Mouse (Mus musculus) Patski (cell line): Measurements from ENCODE around the gene Il18. TPM values are rescaled to one million over a fixed set of nuclear protein-coding genes. Genes with fewer than 3 reads are reported as not detected.

Experiments used
- ATAC-seq: fragments of 100-300 bp; one replicate; pipeline ENCODE4 v1.8.0; 2021
- CTCF ChIA-PET: fragments of 350-600 bp; sonication (Branson Sonifier 250); formaldehyde crosslinking; loops from one replicate; lab custom pipeline; 2022; ENCODE audit warnings: inconsistent platforms; lab: Charles Lee
- POLR2A ChIA-PET: fragments of 350-600 bp; sonication (Branson Sonifier 250); formaldehyde crosslinking; loops from one replicate; lab custom pipeline; 2022; ENCODE audit warnings: antibody characterized with exemption, inconsistent platforms; lab: Charles Lee
- DNase-seq: peaks from one replicate; pipeline ENCODE4 v3.0.0-alpha.2; 2011; ENCODE audit warnings: low read depth, low spot score
- H3K27me3 ChIP-seq: fragments of 371-371 bp; one replicate; pipeline ENCODE4 v1.5.1; 2021
- CTCF ChIP-seq: fragments of 100-300 bp; IDR thresholded peaks from one replicate; pipeline ENCODE4 v1.5.1; 2021
- in situ Hi-C: fragments of 300-500 bp; cut with MboI; formaldehyde crosslinking; loops from 3 replicates; pipeline ENCODE4 v1.11.1; 2018; ENCODE audit warnings: low pct_unique_long_range_greater_than_20kb, mixed read lengths
- polyA plus RNA-seq: library from polyadenylated mRNA; unstranded; gene quantifications from one replicate; pipeline ENCODE4 v1.2.3, GENCODE M21; 2021

Il18 gene
- polyA plus RNA-seq, 1 experiment from 2014 or later = 3.6 TPM

DNA sequence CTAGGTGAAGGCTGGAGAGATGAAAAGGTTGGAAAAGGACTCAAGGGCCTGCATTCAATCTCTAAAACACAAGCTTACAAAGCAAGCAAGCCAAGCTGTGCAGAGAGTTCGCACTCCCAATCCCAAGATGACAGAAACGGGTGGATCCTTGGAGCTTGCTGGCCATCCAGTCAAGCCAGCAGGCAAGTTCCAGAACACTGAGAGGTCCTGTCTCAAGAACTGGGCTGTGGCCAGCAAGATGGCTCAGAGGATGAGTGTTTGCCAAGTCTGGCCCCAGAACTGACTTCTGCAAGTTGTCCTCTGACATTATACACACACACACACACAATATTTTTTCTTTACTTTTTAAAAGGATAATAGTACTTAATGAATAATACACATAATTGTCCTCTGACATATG, 13.3 kb downstream of the Il18 start:
- no peaks in the 10 kb centered on the region for H3K27me3 ChIP-seq
- POLR2A ChIA-PET = no interaction called here
- TF ChIP-seq CTCF = no peak
- DNase-seq = no peak
- no peak for ATAC-seq
- in situ Hi-C loops = no loop called here
- CTCF ChIA-PET = interaction anchor here (2.9 kb wide), 1 partner anchor 31 kb away, joined by 9 read pairs; no protein-coding TSS in a partner anchor

- no peaks in the 10 kb centered on the region for H3K27me3 ChIP-seq
- no peak for TF ChIP-seq CTCF
- ChIA-PET POLR2A (interaction anchor here (0.7 kb wide), 1 partner anchor 22 kb away, joined by 3 read pairs; no protein-coding TSS in a partner anchor), CTCF (interaction anchor here (1.3 kb wide), 1 partner anchor 41 kb away, joined by 3 read pairs; no protein-coding TSS in a partner anchor)
- in situ Hi-C loops = no loop called here
- ATAC-seq (peak; percentile 88), DNase-seq (no peak)
Observed at GRCm38 (mm10) chr9:50569599-50570525, 15.2 kb downstream of the Il18 start.

DNA sequence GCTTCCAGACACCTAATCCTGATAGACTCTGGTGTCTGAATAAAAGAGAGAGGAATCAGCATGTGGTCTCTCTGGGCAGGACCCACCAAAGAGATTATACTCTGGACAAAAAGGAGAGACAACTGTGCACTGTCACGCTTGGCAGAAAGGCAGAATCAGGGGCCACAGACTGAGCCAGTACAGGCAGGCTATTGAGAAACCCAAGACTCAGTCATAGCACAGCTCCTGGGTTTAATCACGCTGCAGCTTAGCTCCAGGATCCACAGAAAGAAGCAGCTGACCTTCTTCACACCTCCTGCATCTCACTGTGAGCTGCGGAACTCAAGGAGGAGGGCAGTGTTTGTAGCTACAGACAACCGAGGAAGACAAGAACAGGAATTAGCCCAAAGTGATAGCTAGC, 25.7 kb downstream of the Il18 start:
- CTCF ChIA-PET = interaction anchor here (1.0 kb wide), 1 partner anchor 12 kb away, joined by 4 read pairs; no protein-coding TSS in a partner anchor

GRCm38 (mm10) chr9:50585145-50585818, 30.7 kb downstream of the Il18 start:
- TF ChIP-seq CTCF = no peak
- CTCF ChIA-PET = interaction anchor here (1.3 to 2.8 kb wide), 2 partner anchors 9 to 10 kb away, joined by 4 to 15 read pairs; no protein-coding TSS in a partner anchor
- POLR2A ChIA-PET = no interaction called here
- in situ Hi-C loops = no loop called here
- DNase-seq = no peak
- H3K27me3 ChIP-seq = no peaks in the 10 kb centered on the region
- ATAC-seq = no peak

More for the DNA sequence above, 25.7 kb downstream of the Il18 start:
- ATAC-seq (peak; percentile 80), DNase-seq (peak; percentile 57)
- TF ChIP-seq CTCF = no peak
- POLR2A ChIA-PET = interaction anchor here (0.6 kb wide), 1 partner anchor 18 kb away, joined by 3 read pairs; no protein-coding TSS in a partner anchor
- in situ Hi-C loops = no loop called here
- no peaks in the 10 kb centered on the region for H3K27me3 ChIP-seq

DNA sequence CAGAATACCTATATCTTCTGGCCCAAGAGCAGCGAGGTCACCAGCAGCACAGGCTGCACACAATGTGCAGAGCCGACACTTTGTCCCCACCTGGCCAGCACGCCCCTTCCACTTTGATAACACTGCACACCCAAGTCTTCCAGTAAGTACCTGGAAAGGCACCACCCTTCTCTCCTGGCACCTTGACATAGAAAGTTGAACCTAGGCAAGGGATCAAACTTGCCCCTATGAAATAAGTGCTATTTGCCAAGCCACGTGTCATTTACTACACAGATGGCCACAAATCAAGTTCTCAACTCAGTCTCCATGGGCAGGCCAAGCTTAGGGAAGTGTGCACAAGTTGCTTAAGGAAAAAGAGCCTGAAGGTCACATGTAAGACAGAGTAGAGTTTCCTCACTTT, 32.3 kb downstream of the Il18 start:
- POLR2A ChIA-PET = no interaction called here
- TF ChIP-seq CTCF = no peak
- ATAC-seq = no peak
- CTCF ChIA-PET = interaction anchor here (2.8 kb wide), 1 partner anchor 8 kb away, joined by 15 read pairs; no protein-coding TSS in a partner anchor
- H3K27me3 ChIP-seq = no peaks in the 10 kb centered on the region
- in situ Hi-C loops = no loop called here
- no peak for DNase-seq

- peak; percentile 75 for DNase-seq
- CTCF ChIA-PET = no interaction called here
- ATAC-seq = peak; percentile 86
- POLR2A ChIA-PET = interaction anchor here (0.8 to 1.2 kb wide), 3 partner anchors 12 to 63 kb away, joined by 3 read pairs; partner anchors contain the start of genes Pts, Sdhd and Timm8b
- no peaks in the 10 kb centered on the region for H3K27me3 ChIP-seq
- in situ Hi-C loops = no loop called here
- no peak for TF ChIP-seq CTCF
Observed at GRCm38 (mm10) chr9:50590856-50591518, 36.4 kb downstream of the Il18 start.

GRCm38 (mm10) chr9:50592955-50593354, 38.3 kb downstream of the Il18 start:
- no peak for DNase-seq
- ChIA-PET POLR2A (interaction anchor here (0.7 to 1.2 kb wide), 2 partner anchors 64 to 1346 kb away, joined by 4 to 9 read pairs; partner anchors contain the start of gene Pts), CTCF (interaction anchor here (0.8 to 3.9 kb wide), 3 partner anchors 9 to 65 kb away, joined by 4 to 13 read pairs (median 7); partner anchors contain the start of gene Pts)
- H3K27me3 ChIP-seq = no peaks in the 10 kb centered on the region
- no peak for ATAC-seq
- TF ChIP-seq CTCF = no peak
- in situ Hi-C loops = no loop called here

GRCm38 (mm10) chr9:50593544-50593943, 38.9 kb downstream of the Il18 start:
- POLR2A ChIA-PET = interaction anchor here (1.2 kb wide), 1 partner anchor 65 kb away, joined by 4 read pairs; the partner anchor contains the start of gene Pts
- peak; percentile 83 for TF ChIP-seq CTCF
- ATAC-seq (no peak), DNase-seq (no peak)
- in situ Hi-C loops = no loop called here
- H3K27me3 ChIP-seq = no peaks in the 10 kb centered on the region
- CTCF ChIA-PET = interaction anchor here (0.8 to 3.9 kb wide), 8 partner anchors 8 to 141 kb away, joined by 3 to 15 read pairs (median 8); partner anchors contain the start of genes Pts, Sdhd and Timm8b

DNA sequence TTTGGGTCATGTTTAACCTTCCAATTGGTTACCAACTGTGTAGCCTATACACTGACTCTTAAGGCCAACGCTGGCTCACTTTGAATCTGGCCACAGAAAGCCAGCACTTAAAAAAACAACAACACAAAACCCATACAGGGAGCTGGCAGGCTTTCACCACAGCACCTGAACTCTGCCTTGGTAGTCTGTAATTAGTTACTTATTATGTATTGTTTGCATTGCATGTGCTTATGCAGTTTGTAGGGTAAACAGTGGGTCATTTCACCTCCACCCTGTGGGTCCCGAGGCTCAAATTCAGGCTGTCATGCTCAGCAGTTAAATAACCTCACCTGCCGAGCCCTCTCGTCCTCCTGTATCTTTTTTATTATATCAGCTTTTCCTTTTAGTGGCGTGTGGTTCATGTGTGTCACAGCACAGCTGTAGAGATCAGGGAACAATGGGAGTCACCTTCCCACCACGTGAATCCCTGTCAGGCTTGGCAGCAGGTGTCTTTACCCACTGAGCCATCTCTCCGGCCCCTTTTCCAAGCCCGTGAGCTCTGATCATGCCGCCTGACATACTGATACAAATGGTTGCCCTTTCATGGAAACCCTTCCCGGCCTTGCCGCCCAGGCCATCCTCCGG, 40.3 kb downstream of the Il18 start:
- DNase-seq (no peak), ATAC-seq (no peak)
- POLR2A ChIA-PET = no interaction called here
- in situ Hi-C loops = loop anchor here (5.0 kb wide), 2 partner anchors 58 to 138 kb away; no protein-coding TSS in a partner anchor
- no peak for TF ChIP-seq CTCF
- CTCF ChIA-PET = interaction anchor here (0.8 to 3.9 kb wide), 8 partner anchors 8 to 151 kb away, joined by 3 to 15 read pairs (median 7); partner anchors contain the start of genes Pts, Sdhd and Timm8b
- no peaks in the 10 kb centered on the region for H3K27me3 ChIP-seq
